Mouse (Mus musculus) C2C12 (cell line): ENCODE results near the gene Nkx3-2.

Experiments
- CEBPB ChIP-seq: IDR thresholded peaks from one replicate; pipeline ENCODE4 v1.6.1; 2011; ENCODE audit warnings: low read depth, mild to moderate bottlenecking, control low read depth, moderate library complexity
- CTCF ChIP-seq: IDR thresholded peaks from one replicate; pipeline ENCODE4 v1.5.1; 2011; ENCODE audit not compliant: control insufficient read depth, insufficient read depth, insufficient read length
- MAX ChIP-seq: IDR thresholded peaks from one replicate; pipeline ENCODE4 v1.6.1; 2011; ENCODE audit warnings: mild to moderate bottlenecking, control low read depth
- MYOD1 ChIP-seq: IDR thresholded peaks from one replicate; pipeline ENCODE4 v1.6.1; 2011; ENCODE audit warnings: low read depth; ENCODE audit not compliant: control insufficient read depth, insufficient read length
- MYOG ChIP-seq: IDR thresholded peaks from one replicate; pipeline ENCODE4 v1.6.1; 2011; ENCODE audit not compliant: control insufficient read depth, insufficient read length; ENCODE audit errors: extremely low read depth
- USF1 ChIP-seq: IDR thresholded peaks from one replicate; pipeline ENCODE4 v1.6.1; 2011; ENCODE audit warnings: low read depth, mild to moderate bottlenecking, control low read depth, moderate library complexity

GRCm38 (mm10) chr5:41807383-41807782 is 43.1 kb upstream of the Nkx3-2 start:
- TF ChIP-seq CTCF (no peak), CEBPB (no peak), MAX (no peak), MYOD1 (no peak), USF1 (no peak), MYOG (no peak)
